Mouse (Mus musculus): Measurements from ENCODE around the gene BC025920.

Gene BC025920

DNA sequence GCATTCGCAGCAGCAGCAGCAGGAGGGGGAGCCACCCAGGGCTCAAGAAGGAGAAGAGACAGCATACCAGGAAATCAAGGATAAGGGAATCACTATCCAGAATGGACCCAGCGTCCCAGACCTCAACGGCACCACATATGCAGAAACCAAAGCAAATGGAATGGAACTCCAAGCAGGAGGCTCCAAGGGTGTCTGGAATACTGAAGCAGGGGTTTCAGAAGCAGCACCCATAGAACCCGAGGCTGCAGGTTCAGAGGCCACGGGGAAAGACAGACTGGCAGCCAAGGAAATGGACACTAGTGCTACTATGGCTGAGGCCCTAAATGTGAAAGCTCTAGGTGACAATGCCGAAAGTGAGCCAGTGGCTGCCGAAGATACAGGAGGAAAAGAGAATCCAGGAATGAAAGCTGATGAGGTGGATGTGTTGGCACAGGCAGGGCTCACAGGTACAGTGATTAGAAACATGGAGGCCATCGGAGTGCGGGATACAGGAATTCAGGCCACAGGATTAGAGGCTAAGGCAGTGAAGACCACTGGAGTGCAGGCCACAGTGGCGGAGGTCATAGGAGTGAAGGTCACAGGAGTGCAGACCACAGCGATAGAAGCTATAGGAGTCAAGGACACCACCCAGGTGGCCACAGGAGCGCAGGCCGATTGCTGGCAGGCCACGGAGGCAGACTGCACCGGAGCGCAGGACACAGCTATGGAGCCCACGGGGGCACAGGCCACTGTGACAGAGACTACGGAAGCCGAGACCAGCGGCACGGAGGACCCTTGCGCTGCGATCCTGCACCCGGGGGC, 36.8 kb downstream of the BC025920 start:
- DNase-seq (ENCODE audit: low spot score) = no peak

DNA sequence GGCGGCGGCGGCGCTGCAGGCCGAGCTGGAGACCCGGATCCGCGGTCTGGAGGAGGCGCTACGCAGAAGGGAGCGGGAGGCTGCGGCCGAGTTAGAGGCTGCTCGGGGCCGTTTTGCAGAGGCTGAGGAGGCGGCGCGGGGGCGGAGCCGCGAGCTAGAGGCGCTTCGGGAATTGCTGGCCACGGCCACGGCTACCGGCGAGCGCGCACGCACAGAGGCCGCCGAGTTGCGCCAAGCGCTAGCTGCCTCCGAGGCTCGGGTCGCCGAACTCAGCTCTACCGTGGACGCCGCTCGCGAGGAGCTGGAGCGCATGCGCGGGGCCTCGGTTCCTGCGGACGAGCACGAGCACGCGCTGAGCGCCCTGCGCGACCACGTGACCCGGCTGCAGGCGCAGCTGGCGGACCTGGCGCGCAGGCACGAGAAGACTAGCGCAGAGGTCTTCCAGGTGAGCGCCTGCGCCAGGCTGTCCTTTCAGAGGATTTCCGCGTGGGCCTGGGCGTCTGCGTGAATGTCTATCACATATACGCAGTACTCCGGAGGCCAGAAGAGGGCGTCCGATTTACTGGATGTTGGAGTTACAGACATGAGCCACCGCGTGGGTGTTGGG, 37.5 kb downstream of the BC025920 start:
- DNase-seq (ENCODE audit: low spot score) = peak; percentile 93

DNA sequence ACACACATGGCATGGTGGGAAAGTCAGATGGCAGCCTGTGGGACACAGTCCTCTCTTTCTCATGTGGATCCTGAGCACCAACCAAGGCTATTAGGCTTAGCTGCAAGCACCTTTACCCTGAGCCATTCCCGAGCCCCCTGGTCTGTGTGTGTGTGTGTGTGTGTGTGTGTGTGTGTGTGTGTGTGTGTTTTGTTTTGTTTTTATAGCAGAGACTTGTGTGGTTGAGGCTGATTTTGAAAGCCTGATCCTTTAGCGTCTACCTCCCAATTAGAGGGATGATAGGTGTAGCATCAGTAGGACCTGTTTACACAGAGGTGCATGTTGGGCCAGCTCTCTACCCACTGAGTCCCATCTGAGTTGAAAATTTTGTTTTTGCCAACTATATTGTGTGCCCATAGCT, 38.1 kb downstream of the BC025920 start:
- no peak for DNase-seq (ENCODE audit: low spot score)

DNA sequence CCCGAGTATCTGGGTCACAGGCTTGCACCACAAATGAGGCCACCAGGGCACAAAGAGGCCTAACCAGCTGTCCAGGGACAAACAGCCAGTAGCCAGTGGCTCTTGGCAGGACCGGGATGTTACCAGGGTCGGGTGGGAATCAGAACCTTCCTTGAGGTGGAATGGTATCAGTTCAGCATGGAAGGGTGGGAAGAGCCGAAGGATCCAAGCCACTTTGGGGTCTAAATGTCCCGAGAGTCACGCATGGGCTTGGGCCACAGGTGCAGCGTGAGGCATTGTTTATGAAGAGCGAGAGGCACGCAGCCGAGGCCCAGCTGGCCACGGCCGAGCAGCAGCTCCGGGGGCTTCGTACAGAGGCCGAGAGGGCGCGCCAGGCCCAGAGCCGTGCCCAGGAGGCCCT, 38.6 kb downstream of the BC025920 start:
- no peak for DNase-seq (ENCODE audit: low spot score)

DNA sequence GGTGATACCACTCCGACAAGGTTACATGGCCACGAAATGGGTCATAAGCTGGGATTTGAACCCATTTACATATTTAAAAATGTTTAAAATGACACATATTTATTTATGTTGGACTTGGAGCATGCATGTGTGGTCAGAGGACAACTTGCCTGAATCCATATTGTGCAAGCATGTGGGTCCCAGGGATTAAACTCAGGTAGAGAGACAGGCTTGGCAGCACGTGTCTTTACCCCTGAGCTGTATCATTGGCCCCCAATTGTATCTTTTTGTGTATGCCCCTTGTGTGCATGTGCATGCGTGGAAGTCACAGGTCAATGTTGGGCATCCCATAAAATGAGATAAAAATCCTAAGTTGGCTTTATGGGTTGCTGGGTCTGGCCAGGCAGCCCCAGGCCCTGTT, 39.3 kb downstream of the BC025920 start:
- DNase-seq (ENCODE audit: low spot score) = no peak

DNA sequence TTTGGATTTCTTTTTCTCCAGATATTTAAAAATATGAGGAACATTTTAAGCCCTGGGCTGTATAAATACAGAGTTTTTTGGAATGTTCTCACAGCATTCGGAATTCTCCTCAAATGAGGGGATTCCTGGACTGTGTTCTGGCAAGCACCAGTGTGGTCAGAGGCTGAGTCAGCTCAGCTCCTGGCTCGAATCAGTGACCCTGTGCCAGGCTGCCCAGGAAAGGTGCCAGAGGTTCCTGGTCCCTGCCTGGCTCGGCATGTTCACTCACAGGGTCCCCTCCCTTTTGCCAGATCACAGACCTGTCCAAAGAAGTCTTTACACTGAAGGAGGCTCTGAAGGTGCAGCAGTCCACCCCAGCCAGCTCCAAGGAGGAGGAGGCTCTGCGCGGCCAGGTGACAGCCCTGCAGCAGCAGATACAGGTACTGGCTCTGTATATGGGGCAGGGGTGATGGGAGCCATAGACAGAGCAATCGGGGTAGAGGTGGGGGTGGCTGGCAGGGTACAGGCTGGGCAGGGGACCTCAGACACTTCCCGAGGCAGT, 40.0 kb downstream of the BC025920 start:
- DNase-seq (ENCODE audit: low spot score) = peak; percentile 44

DNA sequence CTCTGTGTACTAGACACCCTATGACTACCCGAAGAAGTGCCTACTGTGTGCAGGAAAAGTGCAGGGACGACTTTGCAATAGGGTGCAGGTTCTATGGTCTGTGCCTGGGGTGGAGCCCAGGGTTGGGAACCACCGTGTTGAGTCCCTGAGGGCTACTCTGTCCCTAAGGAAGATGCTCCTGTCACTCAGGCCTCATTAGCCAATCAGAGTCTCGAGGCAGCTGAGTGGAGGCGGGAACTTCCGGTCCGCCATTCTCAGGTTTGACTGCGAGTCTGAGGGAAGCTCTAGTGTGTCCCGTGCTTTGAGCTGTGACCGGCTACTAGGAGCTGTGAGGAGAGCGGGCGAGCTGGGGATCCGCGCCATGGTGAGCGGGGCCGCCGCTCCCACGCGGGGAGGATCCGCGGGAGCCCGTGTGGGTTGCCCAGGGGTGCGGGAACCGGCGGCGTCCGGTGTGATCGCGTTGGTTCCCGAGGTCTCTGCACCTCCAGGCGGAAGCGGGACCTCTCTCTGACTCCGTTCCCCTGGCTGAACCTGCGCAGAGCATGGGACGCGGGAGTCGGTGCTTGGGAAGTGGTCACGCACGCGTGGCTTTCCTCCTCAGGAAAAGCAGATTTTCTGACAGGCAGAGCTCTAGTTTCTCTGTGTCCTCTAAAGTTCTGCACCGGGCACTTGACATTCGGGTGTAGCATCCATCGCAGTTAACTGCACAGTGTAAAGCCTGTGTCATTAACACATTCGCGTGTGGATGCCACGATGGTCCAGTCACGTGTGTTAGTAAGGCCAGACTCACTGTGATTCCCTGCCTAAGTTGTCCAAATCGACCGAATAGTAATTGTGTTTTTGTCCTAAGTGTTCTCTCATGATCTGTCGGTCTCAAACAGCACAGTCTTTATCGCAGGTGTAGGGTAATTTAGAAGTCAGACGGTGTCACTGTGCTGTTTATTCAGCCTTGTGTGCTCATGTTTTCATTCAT, 43.0 kb downstream of the BC025920 start, which contains the start of gene Gm10778:
TSS of gene Gm10778 (plus strand) at position 257 of the 973 bp plus-strand sequence.
- peak; percentile 92 for DNase-seq (ENCODE audit: low spot score)

DNA sequence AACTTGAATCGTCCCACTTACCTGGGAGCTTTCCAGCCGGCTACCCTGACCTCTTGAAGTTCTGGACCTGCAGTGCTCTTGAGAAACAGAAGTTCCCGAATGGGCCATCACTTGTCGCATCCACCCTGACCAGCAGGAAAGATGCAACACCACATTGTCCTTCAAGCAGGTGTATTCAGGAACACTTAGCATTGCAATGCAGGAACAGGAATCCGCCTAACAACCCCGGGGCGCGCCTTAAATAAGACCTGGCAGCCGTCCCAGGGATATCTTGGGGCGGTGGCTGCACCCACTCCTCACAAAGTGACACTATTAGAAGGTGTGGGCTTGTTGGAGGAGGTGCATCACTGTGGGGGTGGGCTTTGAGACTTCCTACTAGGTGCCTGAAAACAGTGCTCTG, 49.1 kb downstream of the BC025920 start:
- DNase-seq (ENCODE audit: low spot score) = no peak

DNA sequence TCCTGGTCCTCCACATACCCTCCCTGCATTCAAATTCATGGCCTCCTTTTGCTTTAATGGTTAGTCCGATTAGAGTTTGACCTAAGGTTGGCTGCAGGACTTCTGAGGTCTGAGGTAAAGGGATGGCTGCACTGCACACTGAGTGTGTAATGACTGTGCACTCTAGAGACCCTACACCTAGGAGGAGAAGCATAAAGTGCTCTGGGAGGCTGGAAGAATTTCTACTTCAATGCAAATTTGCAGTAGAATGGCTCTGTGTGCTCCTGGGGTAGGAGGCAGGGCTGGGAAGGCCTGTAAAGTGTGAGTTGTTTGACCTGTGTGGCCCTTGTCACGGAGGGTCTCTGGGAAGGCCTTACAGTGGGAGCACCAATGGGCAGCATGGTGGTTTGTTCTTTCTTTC, 50.1 kb downstream of the BC025920 start:
- DNase-seq (ENCODE audit: low spot score) = no peak
